Mouse (Mus musculus) G1E-ER4 (cell line): ENCODE results near the gene Synpo2. TPM values are rescaled to one million over a fixed set of nuclear protein-coding genes. Genes with fewer than 3 reads are reported as not detected.

Experiments used
- GATA1 ChIP-seq: IDR thresholded peaks from one replicate; pipeline ENCODE4 v1.8.0; 2012; ENCODE audit warnings: low read length, inconsistent platforms
- polyA plus RNA-seq: library from polyadenylated mRNA; stranded (reverse); fragments of >175 nt; gene quantifications from 2 replicates; pipeline ENCODE4 v1.2.3, GENCODE M21; 2012

Gene Synpo2
- polyA plus RNA-seq, 1 experiment, result 0.11 TPM

GRCm38 (mm10) chr3:123064186-123064585, 171.8 kb downstream of the Synpo2 start:
- no peak for TF ChIP-seq GATA1

GRCm38 (mm10) chr3:123061931-123062330, 174.0 kb downstream of the Synpo2 start:
- no peak for TF ChIP-seq GATA1

- no peak for TF ChIP-seq GATA1
These were observed 177.1 kb downstream of the Synpo2 start for GRCm38 (mm10) chr3:123058832-123059231.

GRCm38 (mm10) chr3:123054178-123054577, 181.8 kb downstream of the Synpo2 start:
- no peak for TF ChIP-seq GATA1

GRCm38 (mm10) chr3:123053192-123053938, 182.6 kb downstream of the Synpo2 start:
- no peak for TF ChIP-seq GATA1

GRCm38 (mm10) chr3:123042308-123042707, 193.6 kb downstream of the Synpo2 start:
- no peak for TF ChIP-seq GATA1

- no peak for TF ChIP-seq GATA1
These were observed 201.2 kb downstream of the Synpo2 start, which contains the start of gene Myoz2 for GRCm38 (mm10) chr3:123034752-123035151. Gene Myoz2 (minus strand): TSS chr3:123035015.

- TF ChIP-seq GATA1, result no peak
These were observed 202.1 kb downstream of the Synpo2 start for GRCm38 (mm10) chr3:123033804-123034203.

Other genes with a start within 250 kb of the Synpo2 start
- not detected in 2 replicates for gene Myoz2, start 201.1 kb downstream of the Synpo2 start, polyA plus RNA-seq
- not detected in 2 replicates for gene Sec24d, start 31.3 kb upstream of the Synpo2 start, polyA plus RNA-seq
- 11.9 and 13.7 TPM in 2 replicates for gene Mettl14, start 150.0 kb upstream of the Synpo2 start, polyA plus RNA-seq
- gene Prss12, start 210.8 kb upstream of the Synpo2 start, polyA plus RNA-seq, result not detected in 2 replicates